Mouse (Mus musculus) lung, adult 2 months (tissue): ENCODE data around the gene Calcoco1.

Source experiments
- CTCF ChIP-seq: fragments of 200-500 bp; IDR thresholded peaks from 2 replicates; pipeline ENCODE4 v1.5.1; 2011; ENCODE audit warnings: mild to moderate bottlenecking, low read length, control low read depth; ENCODE audit not compliant: insufficient read depth
- POLR2A ChIP-seq: fragments of 200-500 bp; IDR thresholded peaks from 2 replicates; pipeline ENCODE4 v1.6.1; 2011; ENCODE audit warnings: low read depth, mild to moderate bottlenecking, control low read depth, low read length, borderline replicate concordance; ENCODE audit errors: extremely low read depth

GRCm38 (mm10) chr15:102704806-102705205 lies 17.2 kb downstream of the Calcoco1 start:
- no peak for TF ChIP-seq POLR2A
- TF ChIP-seq CTCF, result no peak
